Mouse (Mus musculus) forelimb bud, embryonic 11.5 days (tissue): Measurements from ENCODE around the gene Slc22a23.

Source experiments
- DNase-seq: peaks from one replicate; pipeline ENCODE4 v3.0.0-alpha.2; 2012; ENCODE audit warnings: low read depth, low spot score

Gene Slc22a23

GRCm38 (mm10) chr13:34269376-34269991 is 75.5 kb downstream of the Slc22a23 start:
- DNase-seq = no peak

- no peak for DNase-seq
Measured at GRCm38 (mm10) chr13:34266942-34267660, 77.9 kb downstream of the Slc22a23 start.

DNA sequence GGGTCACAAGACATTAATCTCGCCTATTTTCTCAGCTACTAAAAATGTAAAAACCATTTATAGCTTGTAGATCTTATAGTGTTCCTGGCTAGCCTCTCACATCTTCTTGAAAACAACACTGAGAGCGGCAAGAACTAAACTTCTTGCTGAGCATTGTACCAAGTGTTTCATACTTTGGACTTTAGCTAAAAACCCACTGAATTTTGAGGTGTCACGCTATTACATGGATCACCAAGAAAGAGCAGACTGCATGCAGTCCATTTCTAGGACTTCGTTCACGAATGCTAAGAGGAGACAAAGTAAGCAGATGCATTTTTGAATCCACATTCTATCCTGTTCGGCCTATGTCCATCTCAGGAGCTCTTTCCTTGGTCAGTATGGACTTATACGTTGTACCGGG is 78.9 kb downstream of the Slc22a23 start:
- no peak for DNase-seq

DNA sequence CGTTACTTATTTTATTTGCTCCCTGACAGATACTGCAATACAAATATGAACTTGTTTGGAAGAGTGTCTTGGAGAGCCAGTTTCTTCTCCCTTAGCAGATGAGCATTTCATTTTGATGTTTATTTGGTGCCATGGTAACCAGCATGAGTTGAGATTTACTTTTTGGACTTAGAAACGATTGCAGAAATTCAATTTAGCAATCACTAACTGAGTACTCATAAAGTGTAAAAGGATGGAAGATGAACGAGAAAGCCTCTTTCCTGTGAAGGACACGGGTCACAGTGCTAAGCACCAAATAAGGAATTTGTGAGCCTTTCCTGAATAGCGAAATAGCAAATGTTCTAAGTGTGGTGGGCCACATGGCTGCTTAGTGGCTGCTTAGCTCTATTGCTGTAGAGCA is 79.4 kb downstream of the Slc22a23 start:
- DNase-seq = no peak

GRCm38 (mm10) chr13:34265022-34265565 is 79.9 kb downstream of the Slc22a23 start:
- DNase-seq = no peak

DNA sequence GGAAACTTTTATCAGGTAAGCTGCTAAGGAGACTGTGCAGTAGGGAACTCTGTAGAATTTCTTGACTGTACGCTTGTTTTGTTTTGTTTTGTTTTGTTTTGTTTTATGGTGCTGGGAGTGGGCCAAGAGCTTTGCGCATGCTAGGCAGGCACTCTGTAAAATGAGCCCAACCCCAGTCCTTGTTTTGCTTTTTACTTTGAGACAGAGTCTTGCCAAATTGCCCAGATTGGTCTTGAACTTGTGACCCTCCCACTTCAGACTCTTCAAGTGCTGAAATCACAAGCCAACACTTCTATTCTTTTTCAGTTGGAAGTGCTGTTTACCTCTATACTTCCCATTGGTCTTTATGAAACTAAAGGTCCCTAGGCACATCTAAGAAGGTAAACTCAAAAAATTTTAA is 80.5 kb downstream of the Slc22a23 start:
- no peak for DNase-seq

- no peak for DNase-seq
Measured at GRCm38 (mm10) chr13:34258765-34259164, 86.2 kb downstream of the Slc22a23 start.

DNA sequence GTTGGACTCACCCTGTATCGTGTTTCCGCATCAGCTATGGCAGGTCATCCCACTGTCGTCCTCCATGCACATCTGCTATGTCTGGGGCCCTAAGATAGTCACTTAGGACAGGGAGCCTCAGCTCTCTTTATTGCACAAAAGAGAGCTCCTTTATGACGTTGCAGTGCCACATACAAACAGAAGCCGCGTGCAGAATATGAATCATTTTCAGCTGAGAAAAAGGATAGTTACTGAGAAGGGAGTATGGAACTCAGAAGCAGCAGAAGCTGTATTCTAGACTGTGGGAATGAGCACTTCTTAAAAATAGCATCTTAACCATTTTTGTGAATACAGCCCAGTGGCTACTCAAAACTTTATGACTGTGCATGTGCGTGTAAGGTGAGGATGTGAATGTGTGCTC is 87.8 kb downstream of the Slc22a23 start:
- no peak for DNase-seq

DNA sequence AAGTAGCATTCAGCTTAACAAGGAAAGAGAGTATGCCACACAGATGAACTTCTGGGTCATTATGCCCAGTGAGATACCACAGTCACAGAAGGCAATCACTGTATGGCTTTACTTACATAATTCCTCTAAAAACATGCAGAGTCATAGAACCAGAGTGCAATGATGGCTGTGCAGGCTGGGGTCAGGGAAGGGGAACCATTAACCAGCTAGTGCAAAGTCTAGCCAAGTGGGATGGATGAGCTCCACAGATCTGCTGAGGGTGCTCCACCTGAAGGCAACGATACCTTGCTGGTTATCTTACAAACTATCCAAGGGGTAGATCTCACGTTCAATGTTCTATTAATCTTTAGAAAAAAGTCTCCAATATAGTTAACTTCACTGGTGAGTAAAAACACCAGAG is 88.3 kb downstream of the Slc22a23 start:
- DNase-seq = no peak

- no peak for DNase-seq
Measured at GRCm38 (mm10) chr13:34255297-34255696, 89.7 kb downstream of the Slc22a23 start.

GRCm38 (mm10) chr13:34254691-34255090 is 90.3 kb downstream of the Slc22a23 start:
- DNase-seq = no peak

DNA sequence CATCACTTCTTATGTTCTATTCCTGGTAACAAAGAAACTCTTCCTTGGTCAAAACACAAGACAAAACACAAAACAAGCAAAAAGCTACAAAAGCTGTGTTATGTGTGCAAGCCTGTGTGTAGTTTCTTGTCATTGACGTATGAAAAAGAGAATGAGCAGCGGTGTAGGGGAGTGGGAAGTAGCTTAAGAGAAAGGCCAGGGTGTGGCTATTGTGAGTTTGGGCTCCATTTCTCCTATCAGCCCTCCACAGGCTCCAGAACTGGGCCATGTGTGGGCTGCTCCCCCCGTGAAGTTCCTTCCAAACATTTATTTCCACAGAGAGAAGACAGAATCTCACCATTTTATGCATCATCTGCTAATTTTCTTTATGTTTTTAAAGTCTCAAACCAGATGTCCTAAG is 91.2 kb downstream of the Slc22a23 start:
- DNase-seq = no peak

- peak; percentile 52 for DNase-seq
Measured at GRCm38 (mm10) chr13:34248941-34249920, 95.8 kb downstream of the Slc22a23 start.

- no peak for DNase-seq
Measured at GRCm38 (mm10) chr13:34248107-34248506, 96.9 kb downstream of the Slc22a23 start.

- DNase-seq = no peak
Measured at GRCm38 (mm10) chr13:34246821-34247220, 98.2 kb downstream of the Slc22a23 start.

GRCm38 (mm10) chr13:34245216-34245615 is 99.8 kb downstream of the Slc22a23 start:
- DNase-seq = no peak

DNA sequence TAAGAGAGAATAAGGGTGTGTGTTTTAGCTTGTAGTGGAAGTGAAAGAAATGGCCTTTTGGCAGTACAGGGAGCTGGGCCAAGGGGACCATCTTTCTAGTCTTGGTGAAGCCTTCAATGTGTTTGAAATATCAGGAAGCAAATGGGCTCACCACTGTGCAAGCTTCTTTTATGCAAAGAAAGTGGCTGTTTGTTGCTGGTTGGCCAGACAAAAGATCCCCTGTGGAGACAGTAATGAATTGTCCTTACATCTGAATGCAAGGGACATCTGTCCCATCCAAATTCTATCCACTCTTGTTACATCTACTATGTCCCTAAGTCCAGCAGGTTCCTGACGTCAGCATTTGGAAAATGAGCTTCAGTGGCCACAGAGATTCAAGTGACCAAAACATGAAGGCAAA is 100.8 kb downstream of the Slc22a23 start:
- DNase-seq = no peak

GRCm38 (mm10) chr13:34242211-34242610 is 102.8 kb downstream of the Slc22a23 start:
- no peak for DNase-seq

DNA sequence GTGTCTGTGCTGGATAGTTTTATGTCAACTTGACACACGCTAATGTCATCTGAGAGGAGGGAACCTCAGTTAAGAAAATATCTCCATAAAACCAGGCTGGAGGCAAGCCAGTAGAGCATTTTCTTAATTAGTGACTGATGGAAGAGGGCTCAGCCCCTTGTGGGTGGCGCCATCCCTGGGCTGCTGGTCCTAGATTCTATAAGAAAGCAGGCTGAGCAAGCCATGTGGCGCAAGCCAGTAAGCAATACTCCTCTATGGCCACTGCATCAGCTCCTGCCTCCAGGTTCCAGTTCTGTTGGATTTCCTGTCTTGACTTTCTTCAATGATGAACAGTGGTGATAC is 104.9 kb downstream of the Slc22a23 start:
- DNase-seq = no peak

- peak; percentile 53 for DNase-seq
Measured at GRCm38 (mm10) chr13:34239371-34240086, 105.5 kb downstream of the Slc22a23 start.

- peak; percentile 19 for DNase-seq
Measured at GRCm38 (mm10) chr13:34238646-34239290, 106.2 kb downstream of the Slc22a23 start.
